Mouse (Mus musculus) bone marrow, adult 2 months (tissue): Measurements from ENCODE around the gene Spx.

Experiments
- CTCF ChIP-seq: fragments of 200-500 bp; IDR thresholded peaks from 2 replicates; pipeline ENCODE4 v1.5.1; 2011; ENCODE audit warnings: low read length, control low read depth; ENCODE audit not compliant: control insufficient read depth, insufficient read depth
- POLR2A ChIP-seq: fragments of 200-500 bp; IDR thresholded peaks from 2 replicates; pipeline ENCODE4 v1.6.1; 2011; ENCODE audit warnings: low read depth, mild to moderate bottlenecking, control low read depth, low read length, borderline replicate concordance; ENCODE audit not compliant: control insufficient read depth

GRCm38 (mm10) chr6:142366473-142367018, 46.7 kb upstream of the Spx start:
- TF ChIP-seq POLR2A (no peak), CTCF (no peak)
